ENCODE assay signal across 8 mouse cellular contexts in the genomic region with DNA sequence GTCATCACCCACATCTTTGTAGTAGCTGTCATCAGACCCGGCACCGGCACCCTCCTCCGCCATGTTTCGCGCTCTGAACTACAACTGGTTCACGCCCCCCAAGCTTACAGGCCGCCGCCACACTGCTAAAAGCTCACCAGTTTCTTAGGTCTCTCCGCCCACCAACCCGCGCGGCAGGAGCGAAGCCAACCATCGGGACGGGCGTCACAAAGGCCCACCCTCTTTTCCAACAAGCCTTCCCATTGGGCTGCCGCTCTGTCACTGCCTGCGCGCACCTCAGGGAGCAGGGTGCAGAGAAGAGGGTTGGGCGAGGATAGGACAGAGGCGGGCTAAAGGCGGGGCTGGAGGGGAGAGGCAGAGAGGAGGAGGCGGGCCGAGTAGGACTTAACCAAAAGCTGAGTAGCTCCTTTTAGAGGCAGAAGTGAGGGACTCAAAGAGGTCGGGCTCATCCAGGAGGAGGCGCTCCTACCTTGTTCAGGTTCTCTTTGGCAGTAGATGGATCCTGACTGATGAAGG. TPM values are rescaled to one million over a fixed set of nuclear protein-coding genes. Genes with fewer than 3 reads are reported as not detected.
DNase-seq lines count a peak whose midpoint lies in the region; ATAC-seq and TF ChIP-seq lines count a peak whose summit lies in the region.

Haus7 (minus strand) TSS at position 168 of the 516 bp plus-strand sequence.

- peaks cover 9% of the 10 kb centered on the region for H3K4me1 ChIP-seq in forebrain, embryonic 10.5 days
- peaks cover 5% of the 10 kb centered on the region; the same call in 1 of the 2 replicates for H3K4me1 ChIP-seq in heart, embryonic 15.5 days (replicated peaks)
- H3K4me1 ChIP-seq in liver, embryonic 14.5 days (replicated peaks; ENCODE audit: control insufficient read depth in 2 of 2, insufficient read depth in 2 of 2, low read length in 1 of 2): peaks cover 0 to 7% of the 10 kb centered on the region in 2 experiments; a peak in 3 of 4 replicates
- no peaks in the 10 kb centered on the region for H3K4me1 ChIP-seq in neural tube, embryonic 11.5 days (ENCODE audit: control insufficient read depth, insufficient read depth, low read length)
- no peaks in the 10 kb centered on the region for H3K4me1 ChIP-seq in stomach, postnatal 0 days (replicated peaks; ENCODE audit: control insufficient read depth, insufficient read depth)

- DNase-seq in CD8-positive naive resting alpha-beta T cell, adult 2 months (ENCODE audit: low read depth in 2 of 2, low spot score in 2 of 2): peak; percentile 86 to 88
- peak; percentile 75 for DNase-seq in c-Kit-positive CD71-negative TER-119-negative erythroid progenitor cells, embryonic 14.5 days (ENCODE audit: low read depth)
- peak; percentile 88 for DNase-seq in forebrain, embryonic 10.5 days (ENCODE audit: extremely low spot score, low spot score)
- DNase-seq in kidney, postnatal 25 days: peak; percentile 91 to 97
- peak; percentile 86 to 90 (median 89) for DNase-seq in liver, embryonic 14.5 days (ENCODE audit: low read depth in 3 of 3, low spot score in 3 of 3)
- peak; percentile 92 for DNase-seq in neural tube, embryonic 11.5 days (ENCODE audit: low spot score)
- peak; percentile 93 for DNase-seq in stomach, postnatal 0 days (ENCODE audit: low spot score)

- H3K9ac ChIP-seq in heart, embryonic 15.5 days: peak within 1 kb of the TSS; percentile 59
- H3K9ac ChIP-seq in liver, embryonic 14.5 days (replicated peaks): peak within 1 kb of the TSS; percentile 15
- peak within 1 kb of the TSS; percentile 30; the same call in 1 of the 2 replicates for H3K9ac ChIP-seq in neural tube, embryonic 11.5 days (ENCODE audit: low read length)
- peak within 1 kb of the TSS; percentile 53 for H3K9ac ChIP-seq in stomach, postnatal 0 days (ENCODE audit: low read length)

- no peaks in the 10 kb centered on the region for H3K9me3 ChIP-seq in forebrain, embryonic 10.5 days
- no peaks in the 10 kb centered on the region for H3K9me3 ChIP-seq in heart, embryonic 15.5 days (replicated peaks)
- H3K9me3 ChIP-seq in liver, embryonic 14.5 days (ENCODE audit: control insufficient read depth, low read length): no peaks in the 10 kb centered on the region
- no peaks in the 10 kb centered on the region for H3K9me3 ChIP-seq in neural tube, embryonic 11.5 days (ENCODE audit: control insufficient read depth, low read length)
- H3K9me3 ChIP-seq in stomach, postnatal 0 days (ENCODE audit: control insufficient read depth, low read length): no peaks in the 10 kb centered on the region

- peak within 1 kb of the TSS; percentile 62 for H3K4me3 ChIP-seq in forebrain, embryonic 10.5 days
- peak within 1 kb of the TSS; percentile 63 for H3K4me3 ChIP-seq in heart, embryonic 15.5 days
- peak within 1 kb of the TSS; percentile 67 to 92 for H3K4me3 ChIP-seq in liver, embryonic 14.5 days (ENCODE audit: insufficient read depth in 1 of 2, low read depth in 2 of 2, low read length in 2 of 2)
- H3K4me3 ChIP-seq in neural tube, embryonic 11.5 days (ENCODE audit: low read depth, low read length): peak within 1 kb of the TSS; percentile 51
- H3K4me3 ChIP-seq in stomach, postnatal 0 days (ENCODE audit: low read depth, low read length): peak within 1 kb of the TSS; percentile 47

- TF ChIP-seq CTCF in liver, embryonic 14.5 days (IDR thresholded peaks at IDR 0.05; ENCODE audit: low read depth): peak; percentile 57
- peak; percentile 80 for TF ChIP-seq CTCF in stomach, postnatal 0 days (IDR thresholded peaks at IDR 0.05; ENCODE audit: low read depth)

- H3K36me3 ChIP-seq in forebrain, embryonic 10.5 days (replicated peaks): no peaks in the 10 kb centered on the region
- no peaks in the 10 kb centered on the region for H3K36me3 ChIP-seq in heart, embryonic 15.5 days
- H3K36me3 ChIP-seq in liver, embryonic 14.5 days (replicated peaks; ENCODE audit: control insufficient read depth, insufficient read depth, low read depth): no peaks in the 10 kb centered on the region
- H3K36me3 ChIP-seq in neural tube, embryonic 11.5 days (ENCODE audit: control insufficient read depth, insufficient read depth, low read length): no peaks in the 10 kb centered on the region
- no peaks in the 10 kb centered on the region for H3K36me3 ChIP-seq in stomach, postnatal 0 days (ENCODE audit: control insufficient read depth, insufficient read depth, low read length)

- peak within 1 kb of the TSS; percentile 81 for H3K27ac ChIP-seq in forebrain, embryonic 10.5 days
- H3K27ac ChIP-seq in heart, embryonic 15.5 days: 0 out of 2 replicates have a peak within 1 kb of the TSS, but pooled peaks have one; percentile 26
- no peak within 1 kb of the TSS for H3K27ac ChIP-seq in liver, embryonic 14.5 days
- no peak within 1 kb of the TSS for H3K27ac ChIP-seq in neural tube, embryonic 11.5 days (ENCODE audit: low read depth, low read length)
- H3K27ac ChIP-seq in stomach, postnatal 0 days (replicated peaks): no peak within 1 kb of the TSS

- ATAC-seq in heart, embryonic 15.5 days (replicated peaks; ENCODE audit: insufficient number of reproducible peaks, insufficient read depth, low FRiP score, low read depth): peak; percentile 100
- ATAC-seq in liver, embryonic 14.5 days (ENCODE audit: insufficient read depth): peak; percentile 100
- ATAC-seq in neural tube, embryonic 11.5 days (ENCODE audit: insufficient read depth, low FRiP score, low TSS enrichment): peak; percentile 100
- ATAC-seq in stomach, postnatal 0 days (ENCODE audit: low FRiP score, low TSS enrichment): peak; percentile 100

- 20% methylated on average over 25 of the region's 26 CpGs for WGBS in forebrain, embryonic 10.5 days
- WGBS in heart, embryonic 15.5 days: 14% methylated on average over 26 of the region's 26 CpGs
- 17% methylated on average over 26 of the region's 26 CpGs for WGBS in liver, embryonic 14.5 days (ENCODE audit: insufficient replicate concordance)
- WGBS in neural tube, embryonic 11.5 days: 23% methylated on average over 25 of the region's 26 CpGs
- WGBS in stomach, postnatal 0 days: 9% methylated on average over 24 of the region's 26 CpGs

- no peak for TF ChIP-seq EP300 in liver, embryonic 14.5 days (IDR thresholded peaks at IDR 0.05; ENCODE audit: low read depth)
- TF ChIP-seq EP300 in stomach, postnatal 0 days (optimal IDR thresholded peaks at IDR 0.05): no peak

- peak within 1 kb of the TSS; percentile 64 for H3K4me2 ChIP-seq in heart, embryonic 15.5 days
- H3K4me2 ChIP-seq in liver, embryonic 14.5 days (ENCODE audit: low read depth): peak within 1 kb of the TSS; percentile 66
- peak within 1 kb of the TSS; percentile 53 for H3K4me2 ChIP-seq in neural tube, embryonic 11.5 days (ENCODE audit: low read depth)
- peak within 1 kb of the TSS; percentile 64 for H3K4me2 ChIP-seq in stomach, postnatal 0 days (replicated peaks; ENCODE audit: low read depth)

- peaks cover 12% of the 10 kb centered on the region for H3K27me3 ChIP-seq in forebrain, embryonic 10.5 days (ENCODE audit: poor library complexity, severe bottlenecking)
- no peaks in the 10 kb centered on the region for H3K27me3 ChIP-seq in heart, embryonic 15.5 days
- no peaks in the 10 kb centered on the region for H3K27me3 ChIP-seq in liver, embryonic 14.5 days (ENCODE audit: control insufficient read depth, insufficient read depth, low read length)
- no peaks in the 10 kb centered on the region for H3K27me3 ChIP-seq in neural tube, embryonic 11.5 days (ENCODE audit: control insufficient read depth, insufficient read depth, low read length)
- no peaks in the 10 kb centered on the region for H3K27me3 ChIP-seq in stomach, postnatal 0 days (ENCODE audit: control insufficient read depth, insufficient read depth, low read length)

RNA-seq across cellular contexts. Expression of gene Haus7, which starts in this region (rescaled TPM):
- 87.8 and 88.7 TPM in 2 replicates for polyA plus RNA-seq in forebrain, embryonic 10.5 days (2016; fragmentation: Nextera tagmentation; extraction: Ambion mirVana)
- polyA plus RNA-seq in heart, embryonic 15.5 days (2015; fragmentation: Nextera tagmentation; extraction: Ambion mirVana): 40.3 and 41.3 TPM in 2 replicates
- 22.7 and 26.9 TPM in 2 replicates for polyA plus RNA-seq in liver, embryonic 14.5 days (2012; rRNA removed)
- 37.4 and 40.6 TPM in 2 replicates for polyA plus RNA-seq in liver, embryonic 14.5 days (2014; fragmentation: Nextera tagmentation; extraction: Ambion mirVana)
- 76.1 and 81.4 TPM in 2 replicates for polyA plus RNA-seq in neural tube, embryonic 11.5 days (2014; fragmentation: Nextera tagmentation; extraction: Ambion mirVana)
- polyA plus RNA-seq in stomach, postnatal 0 days (2015; fragmentation: Nextera tagmentation; extraction: Ambion mirVana): 35.7 and 36.6 TPM in 2 replicates

Comparison
In these comparisons a context has a peak if more than half of its experiments do, and no peak if none do; other contexts are left out.
1. H3K27ac ChIP-seq: peak in forebrain, embryonic 10.5 days (single experiment) and heart, embryonic 15.5 days (single experiment); none in liver, embryonic 14.5 days (single experiment), neural tube, embryonic 11.5 days (single experiment) and stomach, postnatal 0 days (single experiment).
2. Peak in every context shown above with its lines, with median percentiles within 50 percentile points of each other: DNase-seq, H3K4me3 ChIP-seq, ATAC-seq, H3K4me2 ChIP-seq and H3K9ac ChIP-seq.